In genomic region chr15:89623626-89623959, GRCm38 (mm10) we compare ENCODE assay signal across 9 mouse cellular contexts. TPM values are rescaled to one million over a fixed set of nuclear protein-coding genes. Genes with fewer than 3 reads are reported as not detected.
DNase-seq lines count a peak whose midpoint lies in the region; ATAC-seq and TF ChIP-seq lines count a peak whose summit lies in the region.
"Had no signal": no experiment of that assay in that cellular context is flagged by ENCODE, and none has a peak within 500 bp of the region (broad histone marks: within the 10 kb centered on the region; RNA-seq: fewer than 3 reads in every experiment).

No protein-coding gene starts in this region.

- 10% methylated on average over 6 of the region's 6 CpGs for WGBS in intestine, embryonic 16.5 days
- WGBS in midbrain, embryonic 13.5 days = 10% methylated on average over 6 of the region's 6 CpGs

- no peak for TF ChIP-seq POLR2A in testis, adult 2 months (IDR thresholded peaks at IDR 0.05; ENCODE audit: control insufficient read depth, low read depth, low read length)

- H3K4me2 ChIP-seq in intestine, embryonic 16.5 days (ENCODE audit: low read depth, low read length) = no peak overlapping the region
- H3K4me2 ChIP-seq in midbrain, embryonic 13.5 days (replicated peaks) = no peak overlapping the region

- H3K4me1 ChIP-seq in intestine, embryonic 16.5 days (ENCODE audit: control insufficient read depth, insufficient read depth, low read length) = no peaks in the 10 kb centered on the region
- H3K4me1 ChIP-seq in midbrain, embryonic 13.5 days (replicated peaks) = no peaks in the 10 kb centered on the region
- H3K4me1 ChIP-seq in testis, adult 2 months (ENCODE audit: control insufficient read depth, insufficient read depth, low read length) = no peaks in the 10 kb centered on the region; the same call in 1 of the 2 replicates

- H3K36me3 ChIP-seq in intestine, embryonic 16.5 days (ENCODE audit: control insufficient read depth, insufficient read depth, low read length) = no peaks in the 10 kb centered on the region
- no peaks in the 10 kb centered on the region for H3K36me3 ChIP-seq in midbrain, embryonic 13.5 days
- H3K36me3 ChIP-seq in testis, adult 2 months (ENCODE audit: control insufficient read depth, insufficient read depth, low read length) = no peaks in the 10 kb centered on the region

- no peak overlapping the region for H3K27ac ChIP-seq in intestine, embryonic 16.5 days (ENCODE audit: low read length)
- no peak overlapping the region for H3K27ac ChIP-seq in midbrain, embryonic 13.5 days
- no peak overlapping the region for H3K27ac ChIP-seq in testis, adult 2 months (ENCODE audit: control insufficient read depth, insufficient read depth, low read depth, low read length)

- no peaks in the 10 kb centered on the region for H3K27me3 ChIP-seq in intestine, embryonic 16.5 days (replicated peaks; ENCODE audit: control insufficient read depth, insufficient read depth, low read length)
- H3K27me3 ChIP-seq in midbrain, embryonic 13.5 days = no peaks in the 10 kb centered on the region
- no peaks in the 10 kb centered on the region for H3K27me3 ChIP-seq in testis, adult 2 months (ENCODE audit: control insufficient read depth, insufficient read depth, low read length)

- peak; percentile 37; the same call in 1 of the 2 replicates for TF ChIP-seq CTCF in testis, adult 2 months (IDR thresholded peaks at IDR 0.05; ENCODE audit: control insufficient read depth, insufficient read depth, insufficient replicate concordance, low read depth, low read length)

- H3K9me3 ChIP-seq in intestine, embryonic 16.5 days (ENCODE audit: control insufficient read depth, low read length) = no peaks in the 10 kb centered on the region
- no peaks in the 10 kb centered on the region; the same call in 1 of the 2 replicates for H3K9me3 ChIP-seq in midbrain, embryonic 13.5 days

- ATAC-seq in intestine, embryonic 16.5 days = peak; percentile 31; the same call in 1 of the 2 replicates
- ATAC-seq in midbrain, embryonic 13.5 days = peak; percentile 76

- intact Hi-C loops in left cerebral cortex, postnatal 14 days (cut with DNase I) = loop anchor here (5.0 to 10.0 kb wide), 4 partner anchors 111 to 589 kb away; no protein-coding TSS in a partner anchor

- no peak overlapping the region for H3K9ac ChIP-seq in intestine, embryonic 16.5 days (ENCODE audit: low read depth, low read length)
- no peak overlapping the region for H3K9ac ChIP-seq in midbrain, embryonic 13.5 days (replicated peaks)

- H3K4me3 ChIP-seq in intestine, embryonic 16.5 days (ENCODE audit: low read length) = no peak overlapping the region
- H3K4me3 ChIP-seq in midbrain, embryonic 13.5 days (replicated peaks) = no peak overlapping the region
- H3K4me3 ChIP-seq in testis, adult 2 months (ENCODE audit: control insufficient read depth, low read depth, low read length) = no peak overlapping the region

- peak; percentile 47 for DNase-seq in urinary bladder, postnatal 25 days (ENCODE audit: low spot score)
- no peak for DNase-seq in urinary bladder, postnatal 10 days (ENCODE audit: low spot score)
- DNase-seq in cerebellum, postnatal 10 days = peak; percentile 88 to 93
- peak; percentile 38 to 75 for DNase-seq in frontal cortex, postnatal 14 days (ENCODE audit: low spot score in 2 of 2)
- DNase-seq in left cerebral cortex, postnatal 14 days (ENCODE audit: low spot score in 2 of 2) = peak; percentile 82 to 86

RNA-seq across cellular contexts. Expression of gene Rabl2, which starts 31.9 kb away (rescaled TPM):
- 23.4 and 24.1 TPM in 2 replicates for polyA plus RNA-seq in intestine, embryonic 16.5 days (2015; fragmentation: Nextera tagmentation; extraction: Ambion mirVana)
- 10 to 100 TPM; 33.4 to 38.3 TPM for total RNA-seq in left cerebral cortex, postnatal 14 days (2021)
- polyA plus RNA-seq in midbrain, embryonic 13.5 days (2015; fragmentation: Nextera tagmentation; extraction: Ambion mirVana) = 70.8 and 80.3 TPM in 2 replicates
- polyA plus RNA-seq in testis, adult 2 months (2012; rRNA removed) = 91.2 and 108 TPM in 2 replicates

RNA-seq across cellular contexts. Expression of gene Acr, which starts 55.5 kb away (rescaled TPM):
- 0.11 and 0.13 TPM in 2 replicates for polyA plus RNA-seq in intestine, embryonic 16.5 days (2015; fragmentation: Nextera tagmentation; extraction: Ambion mirVana)
- total RNA-seq in left cerebral cortex, postnatal 14 days (2021) = 1 to 10 TPM; 1.2 to 1.3 TPM
- polyA plus RNA-seq in midbrain, embryonic 13.5 days (2015; fragmentation: Nextera tagmentation; extraction: Ambion mirVana) = 2.5 and 2.6 TPM in 2 replicates
- 522 and 549 TPM in 2 replicates for polyA plus RNA-seq in testis, adult 2 months (2012; rRNA removed)
- polyA plus RNA-seq: stomach, embryonic 16.5 days had no signal

Comparison
In these comparisons a context has a peak if more than half of its experiments do, and no peak if none do; other contexts are left out.
1. RNA of gene Acr, which starts 55.5 kb away (polyA plus RNA-seq): 522 to 549 TPM in testis, adult 2 months; 2.5 to 2.6 TPM in midbrain, embryonic 13.5 days and 0.11 to 0.13 TPM in intestine, embryonic 16.5 days; every median in the first group is over 100 times any median in the second.